Mouse (Mus musculus) heart, postnatal 0 days (tissue): ENCODE results near the gene Alpl.
A peak's percentile ranks its signal among the peaks of the same experiment; 100 is the strongest.

Experiments used
- CTCF ChIP-seq: IDR thresholded peaks from 2 replicates; pipeline ENCODE4 v1.5.1; 2016; ENCODE audit warnings: antibody characterized with exemption, control low read depth, low read depth
- EP300 ChIP-seq: IDR thresholded peaks from 2 replicates; pipeline ENCODE4 v1.6.1; 2016; ENCODE audit warnings: antibody characterized with exemption, low read depth

- TF ChIP-seq CTCF (peak; percentile 97), EP300 (no peak)
Observed at GRCm38 (mm10) chr4:137844656-137845055, 48.5 kb upstream of the Alpl start.
